Mouse (Mus musculus): ENCODE results near the gene Lnpep. TPM values are rescaled to one million over a fixed set of nuclear protein-coding genes. Genes with fewer than 3 reads are reported as not detected.
A peak's percentile ranks its signal among the peaks of the same experiment; 100 is the strongest.

Gene Lnpep
- total RNA-seq, 1 experiment from 2014 or later = 77.6 TPM

GRCm38 (mm10) chr17:17617440-17618204, 7.2 kb downstream of the Lnpep start:
- peak; percentile 50 for ATAC-seq (replicated peaks; ENCODE audit: low read depth, poor library complexity, severe bottlenecking)

GRCm38 (mm10) chr17:17612336-17612735, 12.5 kb downstream of the Lnpep start:
- ATAC-seq (replicated peaks; ENCODE audit: low read depth, poor library complexity, severe bottlenecking) = no peak

GRCm38 (mm10) chr17:17609523-17609922, 15.3 kb downstream of the Lnpep start:
- peak; percentile 45; the same call in 1 of the 2 replicates for ATAC-seq (replicated peaks; ENCODE audit: low read depth, poor library complexity, severe bottlenecking)

GRCm38 (mm10) chr17:17608416-17608988, 16.3 kb downstream of the Lnpep start:
- ATAC-seq (replicated peaks; ENCODE audit: low read depth, poor library complexity, severe bottlenecking) = peak; percentile 65; the same call in 1 of the 2 replicates

GRCm38 (mm10) chr17:17604554-17604953, 20.3 kb downstream of the Lnpep start:
- no peak for ATAC-seq (replicated peaks; ENCODE audit: low read depth, poor library complexity, severe bottlenecking)

DNA sequence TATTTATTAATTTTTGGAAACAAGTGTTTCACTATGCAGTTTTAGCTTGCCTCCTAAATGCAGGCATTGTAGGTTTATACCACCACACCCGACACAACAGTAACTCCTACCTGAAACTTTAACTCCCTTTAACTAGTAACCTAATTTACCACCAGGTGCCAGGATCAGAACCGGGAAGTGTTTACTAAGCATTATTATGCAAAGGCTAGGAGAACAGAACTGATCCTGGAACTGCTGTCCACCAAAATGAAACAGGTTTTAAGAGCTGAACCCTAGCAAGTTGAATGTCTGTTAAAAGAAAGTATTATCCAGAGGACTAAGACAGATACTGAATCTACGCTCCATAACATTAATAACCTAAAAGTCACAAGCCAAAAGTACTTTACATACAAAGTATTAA, 21.2 kb downstream of the Lnpep start:
- no peak for ATAC-seq (replicated peaks; ENCODE audit: low read depth, poor library complexity, severe bottlenecking)

DNA sequence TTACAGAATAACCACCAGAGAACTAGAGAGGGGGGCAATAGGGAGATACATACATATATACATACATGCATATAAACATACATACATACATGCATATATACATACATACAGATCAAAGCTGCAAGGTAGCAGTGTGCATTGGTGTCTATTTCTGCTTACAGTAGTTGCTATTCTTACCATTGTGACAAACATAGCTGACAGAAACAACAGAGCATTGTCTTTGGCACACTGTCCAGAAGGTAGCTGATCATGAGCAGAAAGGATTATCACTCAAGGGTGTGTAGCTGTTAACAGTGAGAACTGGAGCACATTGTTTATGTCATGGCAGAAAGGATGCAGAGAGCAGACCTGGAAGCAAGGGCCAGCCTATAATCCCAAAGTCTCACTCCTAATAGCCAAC, 22.1 kb downstream of the Lnpep start:
- ATAC-seq (replicated peaks; ENCODE audit: low read depth, poor library complexity, severe bottlenecking) = no peak

- ATAC-seq (replicated peaks; ENCODE audit: low read depth, poor library complexity, severe bottlenecking) = no peak
Observed at GRCm38 (mm10) chr17:17602330-17602729, 22.5 kb downstream of the Lnpep start.

DNA sequence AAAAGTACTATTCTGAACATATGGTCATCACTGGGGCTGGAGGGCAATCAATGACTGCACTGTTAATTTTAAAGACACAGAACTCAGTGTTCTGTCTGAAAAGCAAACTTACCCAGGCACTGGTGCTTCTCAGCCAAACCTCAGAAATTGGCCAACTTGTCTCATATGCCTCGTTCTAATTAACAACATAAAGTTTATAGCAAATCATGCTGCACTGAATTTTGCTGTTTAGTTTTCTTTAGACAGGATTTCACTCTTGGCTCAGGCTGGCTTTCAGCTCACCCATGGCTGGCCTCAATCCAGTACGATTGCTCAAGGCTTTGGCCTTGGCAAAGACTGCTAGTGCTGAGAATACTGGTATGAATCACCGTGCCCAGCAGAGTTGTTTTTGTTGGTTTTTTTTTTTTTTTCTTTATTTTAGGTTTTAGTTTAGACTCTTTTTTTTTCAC, 24.0 kb downstream of the Lnpep start:
- ATAC-seq (replicated peaks; ENCODE audit: low read depth, poor library complexity, severe bottlenecking) = peak; percentile 64

DNA sequence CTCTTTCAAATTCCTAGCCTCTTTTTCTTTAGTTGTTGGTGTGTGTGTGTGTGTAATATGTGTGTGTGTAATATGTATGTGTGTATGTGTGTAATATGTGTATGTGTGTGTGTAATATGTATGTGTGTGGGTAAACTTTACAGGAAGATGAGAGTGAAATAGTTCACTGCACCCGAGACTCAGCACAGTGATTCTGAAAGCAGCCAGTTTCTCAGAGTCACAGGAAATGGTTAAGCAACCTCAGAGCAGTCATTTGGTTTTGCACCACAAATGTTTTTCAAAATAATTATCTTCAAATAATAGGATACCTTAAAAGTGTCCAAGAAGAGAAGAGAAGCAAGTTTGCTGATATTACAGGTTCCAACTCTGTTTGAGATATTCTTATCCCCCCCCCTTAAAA, 24.8 kb downstream of the Lnpep start:
- ATAC-seq (replicated peaks; ENCODE audit: low read depth, poor library complexity, severe bottlenecking) = peak; percentile 73

DNA sequence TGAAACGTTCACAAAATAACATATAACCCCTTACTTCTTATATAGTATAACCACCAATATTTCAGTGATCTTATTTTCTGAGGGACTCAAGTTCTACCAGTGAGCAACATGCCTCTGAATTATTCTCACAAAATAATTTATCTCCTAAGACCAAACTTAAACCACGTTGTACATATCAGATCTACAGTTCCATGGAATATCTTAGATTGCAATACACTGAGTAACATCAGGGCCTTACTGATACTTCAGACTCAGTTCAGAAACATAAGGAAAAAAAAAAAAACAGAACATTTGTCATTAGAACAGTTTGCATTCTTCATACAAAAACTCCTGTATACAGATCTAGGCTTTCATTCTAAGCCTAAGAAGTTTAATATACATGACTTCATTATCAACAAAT, 26.5 kb downstream of the Lnpep start:
- no peak for ATAC-seq (replicated peaks; ENCODE audit: low read depth, poor library complexity, severe bottlenecking)

- peak; percentile 86 for ATAC-seq (replicated peaks; ENCODE audit: low read depth, poor library complexity, severe bottlenecking)
Observed at GRCm38 (mm10) chr17:17592926-17593325, 31.9 kb downstream of the Lnpep start.

GRCm38 (mm10) chr17:17587333-17588047, 37.4 kb downstream of the Lnpep start:
- ATAC-seq (replicated peaks; ENCODE audit: low read depth, poor library complexity, severe bottlenecking) = peak; percentile 96

DNA sequence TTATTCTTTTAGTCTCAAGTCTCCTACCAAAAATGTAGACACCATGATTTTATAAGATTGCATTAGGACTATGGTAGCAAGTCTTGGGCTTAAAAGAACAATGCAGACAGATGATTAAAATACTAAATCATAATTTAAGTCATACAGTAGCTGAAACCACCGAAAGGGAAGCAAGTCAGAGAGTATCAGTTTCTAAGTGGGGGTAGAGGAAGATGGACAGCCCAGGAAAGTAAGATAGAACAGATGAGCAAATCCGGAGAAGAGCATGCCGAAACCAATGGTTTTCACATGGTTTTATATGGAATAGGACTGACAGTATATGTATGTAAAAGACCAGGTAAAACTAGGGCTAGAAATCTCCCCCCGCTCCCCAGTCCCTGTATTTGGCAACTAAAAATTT, 39.7 kb downstream of the Lnpep start:
- ATAC-seq (replicated peaks; ENCODE audit: low read depth, poor library complexity, severe bottlenecking) = 0 out of 2 replicates have a peak, but pooled peaks have one; percentile 19

DNA sequence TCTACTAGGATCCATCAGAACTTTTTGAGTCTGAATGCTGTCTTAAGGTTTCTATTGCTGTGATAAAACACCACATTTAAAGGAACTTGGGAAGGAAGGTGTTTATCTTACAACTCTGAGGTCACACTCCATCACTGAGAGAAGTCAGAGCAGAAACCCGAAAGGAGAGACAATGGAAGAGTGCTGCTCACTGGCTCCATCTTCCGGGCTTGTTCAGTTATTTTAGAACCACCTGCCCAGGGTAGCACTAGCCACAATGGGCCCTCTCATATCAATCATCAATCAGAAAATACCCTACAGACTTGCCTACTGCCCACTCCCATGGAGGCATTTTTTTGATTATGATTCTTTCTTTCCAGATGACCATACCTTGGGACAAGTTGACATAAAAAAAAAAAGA, 41.0 kb downstream of the Lnpep start:
- no peak for ATAC-seq (replicated peaks; ENCODE audit: low read depth, poor library complexity, severe bottlenecking)

DNA sequence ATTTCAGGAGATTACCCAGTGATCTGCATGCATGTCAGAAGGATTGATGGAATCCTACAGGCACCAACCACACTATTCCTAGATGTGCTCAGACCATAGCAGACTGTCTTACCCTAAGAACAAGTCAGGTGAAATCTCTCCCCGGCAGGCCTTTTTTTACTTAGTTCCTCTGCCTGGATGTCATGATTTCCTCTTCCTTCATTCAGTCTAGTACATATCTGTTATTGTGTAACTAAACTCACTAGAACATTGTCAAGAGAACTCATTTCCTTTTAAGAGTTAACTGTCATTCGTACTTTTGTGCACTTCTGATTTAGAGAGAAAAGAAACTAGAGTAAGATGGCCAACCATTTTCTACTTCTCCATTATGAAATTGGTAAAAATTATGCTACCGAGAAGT, 43.6 kb downstream of the Lnpep start:
- ATAC-seq (replicated peaks; ENCODE audit: low read depth, poor library complexity, severe bottlenecking) = peak; percentile 77

DNA sequence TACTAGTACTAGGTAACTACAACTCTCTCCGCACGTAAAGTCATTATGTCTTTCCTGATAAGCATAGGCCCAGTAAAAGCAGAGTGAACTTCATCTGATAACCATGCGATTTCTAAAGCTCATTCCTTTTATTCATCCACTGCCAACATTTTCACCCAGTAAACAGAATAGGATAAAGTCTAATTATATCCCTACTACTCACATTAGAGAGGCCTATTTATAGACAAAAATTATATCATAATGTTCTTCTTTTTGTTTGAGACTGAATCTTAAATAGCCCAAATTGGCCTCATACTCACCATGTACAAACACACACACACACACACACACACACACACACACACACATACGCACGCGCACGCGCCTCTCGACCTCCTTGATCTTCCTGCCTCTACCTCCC, 48.5 kb downstream of the Lnpep start:
- no peak for ATAC-seq (replicated peaks; ENCODE audit: low read depth, poor library complexity, severe bottlenecking)

GRCm38 (mm10) chr17:17567071-17567470, 57.8 kb downstream of the Lnpep start:
- peak; percentile 95 for ATAC-seq (replicated peaks; ENCODE audit: low read depth, poor library complexity, severe bottlenecking)

DNA sequence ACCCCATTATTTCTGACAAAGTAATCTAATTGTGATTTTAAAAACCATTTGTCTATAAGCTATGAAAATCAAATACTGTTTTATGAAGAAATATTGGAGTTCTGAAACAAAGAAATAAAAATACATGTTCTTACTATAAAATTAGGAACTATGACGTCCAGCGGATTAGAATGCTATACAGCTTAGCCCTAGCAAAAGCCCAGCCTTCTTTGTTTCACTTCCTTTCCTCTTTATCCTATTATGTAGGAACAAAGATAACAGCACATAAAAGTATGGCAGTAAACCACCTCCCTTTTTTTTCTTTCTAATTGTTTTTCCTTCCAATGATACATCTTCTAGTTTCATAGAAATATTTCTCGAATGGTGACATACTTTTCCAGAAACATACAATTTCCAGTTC, 75.9 kb downstream of the Lnpep start:
- ATAC-seq (replicated peaks; ENCODE audit: low read depth, poor library complexity, severe bottlenecking) = 0 out of 2 replicates have a peak, but pooled peaks have one; percentile 45

- no peak for ATAC-seq (replicated peaks; ENCODE audit: low read depth, poor library complexity, severe bottlenecking)
Observed at GRCm38 (mm10) chr17:17531338-17531737, 93.5 kb downstream of the Lnpep start.

Data from common myeloid progenitor, adult 5-6 weeks (primary cell).